Mouse (Mus musculus) CH12.LX (cell line): ENCODE data around the gene Gnpnat1. TPM values are rescaled to one million over a fixed set of nuclear protein-coding genes. Genes with fewer than 3 reads are reported as not detected.

Experiments used
- DNase-seq: peaks from one replicate; pipeline ENCODE4 v3.0.0-alpha.2; 2013; ENCODE audit errors: extremely low read depth
- H3K27ac ChIP-seq: 2 replicates; pipeline ENCODE4 v1.5.1; 2012; ENCODE audit warnings: low read depth, mild to moderate bottlenecking, control low read depth, moderate library complexity; ENCODE audit not compliant: insufficient read depth
- H3K27me3 ChIP-seq: replicated peaks from 2 replicates; pipeline ENCODE3; 2012; ENCODE audit warnings: inconsistent platforms
- H3K36me3 ChIP-seq, 2 experiments: replicated peaks in 1 of 2; 2 replicates each; pipeline versions ENCODE3 to v1.6.1; 2012; ENCODE audit warnings: inconsistent platforms in 1 of 2, low read length in 1 of 2, mild to moderate bottlenecking in 1 of 2, mixed read lengths in 1 of 2, moderate library complexity in 1 of 2; ENCODE audit not compliant: control insufficient read depth in 1 of 2, insufficient read depth in 1 of 2
- H3K4me1 ChIP-seq, 2 experiments: 2 replicates each; pipeline ENCODE4 v1.6.1; 2012; ENCODE audit warnings: inconsistent platforms in 1 of 2, moderate library complexity in 1 of 2; ENCODE audit not compliant: insufficient read depth in 2 of 2, control insufficient read depth in 1 of 2
- H3K4me2 ChIP-seq: 2 replicates; pipeline ENCODE4 v1.6.1; 2012; ENCODE audit warnings: low read depth, mild to moderate bottlenecking, control low read depth; ENCODE audit not compliant: poor library complexity, insufficient read depth, severe bottlenecking
- H3K4me3 ChIP-seq, 3 experiments: fragments of 150-350 bp in 1 of 3; sonication (generic) in 1 of 3; replicated peaks in 1 of 3; 2 replicates each; pipeline versions ENCODE3 to v1.5.1; 2011 to 2012; ENCODE audit warnings: low read depth in 2 of 3, low read length in 2 of 3, mild to moderate bottlenecking in 2 of 3, moderate library complexity in 2 of 3, control low read depth in 1 of 3, improper control_type of control experiment in 1 of 3, inconsistent platforms in 1 of 3, mixed read lengths in 1 of 3; ENCODE audit not compliant: poor library complexity in 1 of 3
- H3K79me2 ChIP-seq: replicated peaks from 2 replicates; pipeline ENCODE4 v1.6.1; 2012; ENCODE audit warnings: mild to moderate bottlenecking, moderate library complexity; ENCODE audit not compliant: control insufficient read depth, poor library complexity, insufficient read depth, severe bottlenecking; ENCODE audit errors: extremely low read depth
- H3K9ac ChIP-seq: 2 replicates; pipeline ENCODE4 v1.6.1; 2012; ENCODE audit warnings: low read depth, mild to moderate bottlenecking, control low read depth, moderate library complexity; ENCODE audit not compliant: insufficient read depth
- H3K9me3 ChIP-seq: replicated peaks from 2 replicates; pipeline ENCODE3; 2012; ENCODE audit warnings: low read length, inconsistent platforms, mixed read lengths
- BHLHE40 ChIP-seq: IDR thresholded peaks from 2 replicates; pipeline ENCODE4 v1.6.1; 2011; ENCODE audit warnings: mild to moderate bottlenecking, low read depth, low read length, improper control_type of control experiment
- CHD1 ChIP-seq: IDR thresholded peaks from 2 replicates; pipeline ENCODE4 v1.6.1; 2012; ENCODE audit warnings: low read depth, low read length, improper control_type of control experiment, inconsistent platforms
- CHD2 ChIP-seq: IDR thresholded peaks from 2 replicates; pipeline ENCODE4 v1.6.1; 2011; ENCODE audit warnings: low read length, improper control_type of control experiment
- ELF1 ChIP-seq: IDR thresholded peaks from 2 replicates; pipeline ENCODE4 v1.6.1; 2014; ENCODE audit warnings: low read depth, mild to moderate bottlenecking, inconsistent platforms, low read length, improper control_type of control experiment
- EP300 ChIP-seq: IDR thresholded peaks from 2 replicates; pipeline ENCODE4 v1.6.1; 2011; ENCODE audit warnings: low read length, improper control_type of control experiment
- ETS1 ChIP-seq: conservative IDR thresholded peaks from 2 replicates; pipeline ENCODE4 v1.6.1; 2012; ENCODE audit warnings: low read depth, mild to moderate bottlenecking, inconsistent platforms, low read length, improper control_type of control experiment, moderate library complexity
- HCFC1 ChIP-seq: IDR thresholded peaks from 2 replicates; pipeline ENCODE4 v1.6.1; 2012; ENCODE audit warnings: low read depth, mild to moderate bottlenecking, inconsistent platforms, low read length, improper control_type of control experiment
- JUND ChIP-seq: conservative IDR thresholded peaks from 2 replicates; pipeline ENCODE4 v1.6.1; 2011; ENCODE audit warnings: low read depth, low read length, improper control_type of control experiment
- MAFK ChIP-seq: IDR thresholded peaks from 2 replicates; pipeline ENCODE4 v1.6.1; 2011; ENCODE audit warnings: low read length, improper control_type of control experiment; ENCODE audit not compliant: insufficient replicate concordance
- MAX ChIP-seq: IDR thresholded peaks from 2 replicates; pipeline ENCODE4 v1.6.1; 2011; ENCODE audit warnings: low read length, improper control_type of control experiment
- MAZ ChIP-seq: IDR thresholded peaks from 2 replicates; pipeline ENCODE4 v1.6.1; 2012; ENCODE audit warnings: low read depth, mild to moderate bottlenecking, inconsistent platforms, low read length, improper control_type of control experiment, moderate library complexity
- MXI1 ChIP-seq: IDR thresholded peaks from 2 replicates; pipeline ENCODE4 v1.6.1; 2011; ENCODE audit warnings: mild to moderate bottlenecking, low read depth, low read length, improper control_type of control experiment
- POLR2A ChIP-seq: IDR thresholded peaks from 2 replicates; pipeline ENCODE4 v1.6.1; 2011; ENCODE audit warnings: low read depth, mild to moderate bottlenecking, improper control_type of control experiment, low read length
- POLR2AphosphoS2 ChIP-seq: IDR thresholded peaks from 2 replicates; pipeline ENCODE4 v1.6.1; 2011; ENCODE audit warnings: low read depth, low read length, improper control_type of control experiment
- TBP ChIP-seq: conservative IDR thresholded peaks from 2 replicates; pipeline ENCODE4 v1.6.1; 2011; ENCODE audit warnings: low read depth, low read length, improper control_type of control experiment
- TCF12 ChIP-seq: IDR thresholded peaks from 2 replicates; pipeline ENCODE4 v1.6.1; 2014; ENCODE audit warnings: low read depth, mild to moderate bottlenecking, inconsistent platforms, low read length, improper control_type of control experiment
- UBTF ChIP-seq: IDR thresholded peaks from 2 replicates; pipeline ENCODE4 v1.6.1; 2012; ENCODE audit warnings: low read depth, mild to moderate bottlenecking, inconsistent platforms, low read length, improper control_type of control experiment, moderate library complexity
- ZC3H11A ChIP-seq: IDR thresholded peaks from 2 replicates; pipeline ENCODE4 v1.6.1; 2012; ENCODE audit warnings: low read depth, mild to moderate bottlenecking, inconsistent platforms, low read length, improper control_type of control experiment
- ZMIZ1 ChIP-seq: IDR thresholded peaks from 2 replicates; pipeline ENCODE4 v1.6.1; 2012; ENCODE audit warnings: low read depth, mild to moderate bottlenecking, inconsistent platforms, low read length, improper control_type of control experiment
- ZNF384 ChIP-seq: IDR thresholded peaks from 2 replicates; pipeline ENCODE4 v1.6.1; 2012; ENCODE audit warnings: low read depth, low read length, improper control_type of control experiment, inconsistent platforms
- dilution Hi-C: fragments of 300-500 bp; cut with MboI; formaldehyde crosslinking; loops from 2 replicates; pipeline ENCODE4 v1.14.3; 2020; ENCODE audit warnings: low sequenced_read_pairs; ENCODE audit not compliant: extremely low pct_unique_long_range_greater_than_20kb, extremely low pct_ligation_motif_present
- in situ Hi-C: fragments of 300-500 bp; cut with MboI; formaldehyde crosslinking; loops from 3 replicates; pipeline ENCODE4 v1.14.3; 2019; ENCODE audit warnings: low sequenced_read_pairs, low pct_ligation_motif_present, low pct_unique_long_range_greater_than_20kb, mixed read lengths
- polyA plus RNA-seq: library from polyadenylated mRNA; unstranded; fragments of >175 nt; gene quantifications from 2 replicates; pipeline ENCODE4 v1.2.1, GENCODE M21; 2012; ENCODE audit warnings: low read depth; ENCODE audit not compliant: insufficient read length
- total RNA-seq, 2 experiments: library from RNA; depleted of rRNA; stranded (reverse); fragments of 300-350 nt in 1 of 2; fragments of >200 nt in 1 of 2; gene quantifications; 2 replicates each; pipeline ENCODE4 v1.2.3; 2012 to 2014

Gnpnat1 gene
- total and polyA plus RNA-seq, 3 experiments, result 28.6 to 82.9 (median 42.8) TPM

DNA sequence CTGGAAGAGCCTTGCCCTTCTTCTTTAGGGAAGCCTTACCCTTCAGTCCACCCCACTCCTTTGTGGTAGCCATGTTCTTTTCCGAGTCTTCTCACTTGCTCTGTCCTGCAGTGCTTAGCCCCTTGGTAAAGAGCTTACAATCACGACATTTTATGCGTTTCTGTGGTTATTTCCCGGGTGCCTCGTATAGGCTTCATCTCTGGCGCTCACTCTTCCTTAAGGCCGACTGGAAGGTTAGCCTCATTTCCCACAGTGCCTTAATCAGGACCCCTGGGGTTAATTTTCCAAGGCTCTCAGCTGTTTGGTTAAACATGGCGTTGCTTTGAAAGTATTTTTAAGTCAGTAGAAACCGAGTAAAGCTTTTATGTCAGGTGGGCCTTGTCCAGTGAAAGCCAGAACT lies 34.7 kb upstream of the Gnpnat1 start:
- no peaks in the 10 kb centered on the region for H3K36me3 ChIP-seq
- H3K27me3 ChIP-seq, result no peaks in the 10 kb centered on the region
- DNase-seq, result no peak
- no peak overlapping the region for H3K4me3 ChIP-seq
- H3K9ac ChIP-seq, result no peak overlapping the region
- in situ Hi-C loops, result no loop called here
- no peak overlapping the region for H3K27ac ChIP-seq
- TF ChIP-seq CHD1 (no peak), POLR2AphosphoS2 (no peak), ELF1 (no peak), MAFK (no peak), BHLHE40 (no peak), HCFC1 (no peak)
- TF ChIP-seq, all 38 proteins: peak for 0
- no peak overlapping the region for H3K4me2 ChIP-seq
- dilution Hi-C loops, result no loop called here
- no peaks in the 10 kb centered on the region; a peak in 1 of 4 replicates for H3K4me1 ChIP-seq
- H3K79me2 ChIP-seq, result no peaks in the 10 kb centered on the region
- no peaks in the 10 kb centered on the region for H3K9me3 ChIP-seq

DNA sequence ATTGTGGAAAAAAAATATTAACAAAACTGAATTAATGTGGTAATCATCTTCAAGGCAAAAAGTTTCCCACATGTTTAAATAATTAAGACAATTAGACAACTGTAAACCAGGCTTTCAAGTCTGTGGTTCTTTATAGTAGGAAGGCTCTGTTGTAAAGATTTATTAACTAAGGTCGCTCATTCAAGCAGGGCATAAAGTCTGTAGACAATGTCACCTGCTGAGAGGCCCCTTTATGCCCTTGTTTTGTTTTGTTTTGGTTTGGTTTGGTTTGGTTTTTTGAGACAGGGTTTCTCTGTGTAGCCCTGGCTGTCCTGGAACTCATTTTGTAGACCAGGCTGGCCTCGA lies 34.2 kb upstream of the Gnpnat1 start:
- no peaks in the 10 kb centered on the region for H3K79me2 ChIP-seq
- no peak for TF ChIP-seq POLR2A
- TF ChIP-seq, all 38 proteins: peak for 0
- Histone ChIP-seq H3K27me3 (no peaks in the 10 kb centered on the region), H3K9ac (no peak overlapping the region), H3K4me1 (no peaks in the 10 kb centered on the region; a peak in 1 of 4 replicates), H3K36me3 (no peaks in the 10 kb centered on the region), H3K4me3 (no peak overlapping the region), H3K4me2 (no peak overlapping the region), H3K9me3 (no peaks in the 10 kb centered on the region), H3K27ac (no peak overlapping the region)
- dilution Hi-C loops, result no loop called here
- in situ Hi-C loops, result no loop called here
- DNase-seq, result no peak

DNA sequence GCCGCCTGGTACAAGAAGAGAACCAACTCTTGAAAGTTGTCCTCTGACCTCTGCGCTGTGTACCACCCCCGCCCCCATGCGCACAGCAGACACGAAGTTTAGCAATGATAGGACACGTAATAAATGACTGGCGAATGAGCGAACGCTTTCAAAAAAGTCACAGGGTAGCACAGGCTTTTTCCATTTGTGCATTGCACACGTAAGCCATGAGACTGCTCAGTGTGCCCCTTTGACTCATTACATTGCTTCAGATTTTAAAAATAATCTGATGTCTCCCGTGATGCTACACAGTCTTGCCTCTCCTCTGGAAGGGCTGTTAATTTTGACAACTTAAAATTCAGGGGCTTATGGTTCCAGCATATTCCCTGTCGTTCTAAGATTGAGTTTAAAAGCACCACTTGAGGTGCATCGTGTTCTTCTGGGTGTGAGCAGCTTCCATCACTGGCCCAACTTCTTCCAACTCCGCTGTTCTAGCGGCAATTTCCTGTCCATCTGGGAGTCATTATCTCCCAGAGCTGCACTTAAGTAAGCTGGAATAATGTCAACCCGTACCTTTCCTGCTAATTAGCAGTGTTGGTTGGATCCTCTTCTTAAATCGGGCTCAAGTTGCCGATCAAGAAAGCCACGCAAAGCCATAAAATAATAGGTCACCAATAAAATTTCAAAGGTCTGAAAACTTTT lies 33.7 kb upstream of the Gnpnat1 start:
- Histone ChIP-seq H3K27ac (no peak overlapping the region), H3K9ac (no peak overlapping the region), H3K79me2 (no peaks in the 10 kb centered on the region), H3K27me3 (no peaks in the 10 kb centered on the region), H3K36me3 (no peaks in the 10 kb centered on the region), H3K9me3 (no peaks in the 10 kb centered on the region), H3K4me1 (no peaks in the 10 kb centered on the region; a peak in 1 of 4 replicates), H3K4me2 (no peak overlapping the region), H3K4me3 (no peak overlapping the region)
- no peak for DNase-seq
- TF ChIP-seq UBTF (no peak), CHD2 (no peak), TBP (no peak), EP300 (no peak), ZNF384 (no peak), MXI1 (no peak), MAX (no peak), ETS1 (no peak), TCF12 (no peak), MAZ (no peak), ZMIZ1 (no peak), JUND (no peak), ZC3H11A (no peak), POLR2AphosphoS2 (no peak)
- in situ Hi-C loops, result no loop called here
- dilution Hi-C loops, result no loop called here
